Mouse (Mus musculus): ENCODE results near the gene Prrg4. TPM values are rescaled to one million over a fixed set of nuclear protein-coding genes. Genes with fewer than 3 reads are reported as not detected.
"Not testable (repeated sequence)": the region's sequence is repeated elsewhere in the genome, so short reads cannot be mapped to it uniquely, and the experiment has no call there.

Gene Prrg4
- polyA plus RNA-seq (2014; fragmentation: Nextera tagmentation; extraction: Ambion mirVana), result 6.5 and 6.6 TPM in 2 replicates

- 0 out of 2 replicates have a peak, but pooled peaks cover 3% of the 10 kb centered on the region for H3K27me3 ChIP-seq (ENCODE audit: control insufficient read depth, insufficient read depth, low read length)
- H3K4me3 ChIP-seq (ENCODE audit: low read depth, low read length), result peak within 1 kb of the TSS; percentile 52
- under 1% methylated on average over 62 of the region's 62 CpGs for WGBS
- peak within 1 kb of the TSS; percentile 40 for H3K9ac ChIP-seq (replicated peaks; ENCODE audit: low read depth, low read length)
- H3K4me2 ChIP-seq (replicated peaks; ENCODE audit: low read depth, low read length), result peak within 1 kb of the TSS; percentile 97
- H3K27ac ChIP-seq (ENCODE audit: low read length), result peak within 1 kb of the TSS; percentile 48; the same call in 1 of the 2 replicates
- no peaks in the 10 kb centered on the region for H3K36me3 ChIP-seq (ENCODE audit: control insufficient read depth, insufficient read depth, low read length)
- no peaks in the 10 kb centered on the region; the same call in 1 of the 2 replicates for H3K4me1 ChIP-seq (ENCODE audit: control insufficient read depth, insufficient read depth, low read length)
- peak; percentile 79 for ATAC-seq (ENCODE audit: insufficient number of reproducible peaks, insufficient read depth, low FRiP score, low read depth)
- no peaks in the 10 kb centered on the region for H3K9me3 ChIP-seq (ENCODE audit: control insufficient read depth, low read depth, low read length)
These were observed at the start of gene Prrg4 for GRCm38 (mm10) chr2:104849276-104849990. Gene Prrg4, minus strand, starts transcription at chr2:104849876.

GRCm38 (mm10) chr2:104887882-104888566 lies 38.3 kb upstream of the Prrg4 start:
- no peaks in the 10 kb centered on the region for H3K36me3 ChIP-seq (ENCODE audit: control insufficient read depth, insufficient read depth, low read length)
- H3K4me1 ChIP-seq (ENCODE audit: control insufficient read depth, insufficient read depth, low read length), result no peaks in the 10 kb centered on the region
- H3K9ac ChIP-seq (replicated peaks; ENCODE audit: low read depth, low read length), result no peak overlapping the region
- H3K4me3 ChIP-seq (ENCODE audit: low read depth, low read length), result no peak overlapping the region
- peak; percentile 58; the same call in 1 of the 2 replicates for ATAC-seq (ENCODE audit: insufficient number of reproducible peaks, insufficient read depth, low FRiP score, low read depth)
- H3K27ac ChIP-seq (ENCODE audit: low read length), result no peak overlapping the region
- 22% methylated on average over 10 of the region's 10 CpGs for WGBS
- H3K9me3 ChIP-seq (ENCODE audit: control insufficient read depth, low read depth, low read length), result no peaks in the 10 kb centered on the region
- H3K4me2 ChIP-seq (replicated peaks; ENCODE audit: low read depth, low read length), result no peak overlapping the region
- H3K27me3 ChIP-seq (ENCODE audit: control insufficient read depth, insufficient read depth, low read length), result no peaks in the 10 kb centered on the region

- not testable (repeated sequence) for H3K9ac ChIP-seq (replicated peaks; ENCODE audit: low read depth, low read length); H3K4me3 ChIP-seq (ENCODE audit: low read depth, low read length); H3K9me3 ChIP-seq (ENCODE audit: control insufficient read depth, low read depth, low read length); H3K4me1 ChIP-seq (ENCODE audit: control insufficient read depth, insufficient read depth, low read length); H3K27me3 ChIP-seq (ENCODE audit: control insufficient read depth, insufficient read depth, low read length); H3K27ac ChIP-seq (ENCODE audit: low read length); H3K36me3 ChIP-seq (ENCODE audit: control insufficient read depth, insufficient read depth, low read length); H3K4me2 ChIP-seq (replicated peaks; ENCODE audit: low read depth, low read length); ATAC-seq (ENCODE audit: insufficient number of reproducible peaks, insufficient read depth, low FRiP score, low read depth)
- 67% methylated on average over 2 of the region's 2 CpGs for WGBS
These were observed 37.7 kb upstream of the Prrg4 start for GRCm38 (mm10) chr2:104887331-104887730.

- Histone ChIP-seq H3K36me3 (ENCODE audit: control insufficient read depth, insufficient read depth, low read length) (no peaks in the 10 kb centered on the region), H3K9me3 (ENCODE audit: control insufficient read depth, low read depth, low read length) (no peaks in the 10 kb centered on the region), H3K4me2 (replicated peaks; ENCODE audit: low read depth, low read length) (no peak overlapping the region), H3K4me3 (ENCODE audit: low read depth, low read length) (no peak overlapping the region), H3K9ac (replicated peaks; ENCODE audit: low read depth, low read length) (no peak overlapping the region), H3K4me1 (ENCODE audit: control insufficient read depth, insufficient read depth, low read length) (no peaks in the 10 kb centered on the region), H3K27me3 (ENCODE audit: control insufficient read depth, insufficient read depth, low read length) (no peaks in the 10 kb centered on the region), H3K27ac (ENCODE audit: low read length) (no peak overlapping the region)
- ATAC-seq (ENCODE audit: insufficient number of reproducible peaks, insufficient read depth, low FRiP score, low read depth), result no peak
- 89% methylated on average over 18 of the region's 18 CpGs for WGBS
These were observed 36.4 kb upstream of the Prrg4 start for GRCm38 (mm10) chr2:104886109-104886508.

GRCm38 (mm10) chr2:104878794-104879193 lies 29.1 kb upstream of the Prrg4 start:
- Histone ChIP-seq H3K27me3 (ENCODE audit: control insufficient read depth, insufficient read depth, low read length) (no peaks in the 10 kb centered on the region), H3K9me3 (ENCODE audit: control insufficient read depth, low read depth, low read length) (no peaks in the 10 kb centered on the region), H3K4me3 (ENCODE audit: low read depth, low read length) (no peak overlapping the region), H3K4me2 (replicated peaks; ENCODE audit: low read depth, low read length) (no peak overlapping the region), H3K9ac (replicated peaks; ENCODE audit: low read depth, low read length) (no peak overlapping the region), H3K4me1 (ENCODE audit: control insufficient read depth, insufficient read depth, low read length) (no peaks in the 10 kb centered on the region), H3K36me3 (ENCODE audit: control insufficient read depth, insufficient read depth, low read length) (no peaks in the 10 kb centered on the region), H3K27ac (ENCODE audit: low read length) (no peak overlapping the region)
- 79% methylated on average over 8 of the region's 8 CpGs for WGBS
- no peak for ATAC-seq (ENCODE audit: insufficient number of reproducible peaks, insufficient read depth, low FRiP score, low read depth)

- Histone ChIP-seq H3K27ac (ENCODE audit: low read length) (no peak overlapping the region), H3K4me3 (ENCODE audit: low read depth, low read length) (no peak overlapping the region), H3K9ac (replicated peaks; ENCODE audit: low read depth, low read length) (no peak overlapping the region), H3K36me3 (ENCODE audit: control insufficient read depth, insufficient read depth, low read length) (no peaks in the 10 kb centered on the region), H3K4me2 (replicated peaks; ENCODE audit: low read depth, low read length) (no peak overlapping the region), H3K27me3 (ENCODE audit: control insufficient read depth, insufficient read depth, low read length) (no peaks in the 10 kb centered on the region), H3K4me1 (ENCODE audit: control insufficient read depth, insufficient read depth, low read length) (no peaks in the 10 kb centered on the region), H3K9me3 (ENCODE audit: control insufficient read depth, low read depth, low read length) (no peaks in the 10 kb centered on the region)
- ATAC-seq (ENCODE audit: insufficient number of reproducible peaks, insufficient read depth, low FRiP score, low read depth), result no peak
- WGBS, result 87% methylated on average over 3 of the region's 3 CpGs
These were observed 19.4 kb upstream of the Prrg4 start for GRCm38 (mm10) chr2:104869101-104869500.

- no peak within 1 kb of the TSS for H3K9ac ChIP-seq (replicated peaks; ENCODE audit: low read depth, low read length)
- no peak for ATAC-seq (ENCODE audit: insufficient number of reproducible peaks, insufficient read depth, low FRiP score, low read depth)
- H3K4me1 ChIP-seq (ENCODE audit: control insufficient read depth, insufficient read depth, low read length), result no peaks in the 10 kb centered on the region
- H3K4me3 ChIP-seq (ENCODE audit: low read depth, low read length), result no peak within 1 kb of the TSS
- WGBS, result 86% methylated on average over 13 of the region's 13 CpGs
- no peak within 1 kb of the TSS for H3K4me2 ChIP-seq (replicated peaks; ENCODE audit: low read depth, low read length)
- no peaks in the 10 kb centered on the region for H3K9me3 ChIP-seq (ENCODE audit: control insufficient read depth, low read depth, low read length)
- no peak within 1 kb of the TSS for H3K27ac ChIP-seq (ENCODE audit: low read length)
- no peaks in the 10 kb centered on the region for H3K36me3 ChIP-seq (ENCODE audit: control insufficient read depth, insufficient read depth, low read length)
- H3K27me3 ChIP-seq (ENCODE audit: control insufficient read depth, insufficient read depth, low read length), result no peaks in the 10 kb centered on the region
These were observed 17.7 kb upstream of the Prrg4 start, which contains the start of gene Ccdc73 for GRCm38 (mm10) chr2:104867282-104867855. Gene Ccdc73, plus strand, starts transcription at chr2:104867805.

- no peaks in the 10 kb centered on the region for H3K4me1 ChIP-seq (ENCODE audit: control insufficient read depth, insufficient read depth, low read length)
- H3K9ac ChIP-seq (replicated peaks; ENCODE audit: low read depth, low read length), result no peak overlapping the region
- no peaks in the 10 kb centered on the region for H3K36me3 ChIP-seq (ENCODE audit: control insufficient read depth, insufficient read depth, low read length)
- no peak for ATAC-seq (ENCODE audit: insufficient number of reproducible peaks, insufficient read depth, low FRiP score, low read depth)
- no peaks in the 10 kb centered on the region for H3K27me3 ChIP-seq (ENCODE audit: control insufficient read depth, insufficient read depth, low read length)
- H3K4me2 ChIP-seq (replicated peaks; ENCODE audit: low read depth, low read length), result no peak overlapping the region
- H3K9me3 ChIP-seq (ENCODE audit: control insufficient read depth, low read depth, low read length), result no peaks in the 10 kb centered on the region
- H3K27ac ChIP-seq (ENCODE audit: low read length), result no peak overlapping the region
- H3K4me3 ChIP-seq (ENCODE audit: low read depth, low read length), result no peak overlapping the region
- WGBS, result 83% methylated on average over 4 of the region's 4 CpGs
These were observed 14.6 kb upstream of the Prrg4 start for GRCm38 (mm10) chr2:104864176-104864860.

Measured in stomach, embryonic 14.5 days (tissue).